Mouse (Mus musculus): Measurements from ENCODE around the gene Zfp652. TPM values are rescaled to one million over a fixed set of nuclear protein-coding genes. Genes with fewer than 3 reads are reported as not detected.

Zfp652 gene
- total RNA-seq, 4 experiments from 2014 or later, result 44.7 to 57.9 (median 51.7) TPM

GRCm38 (mm10) chr11:95809603-95810002, 97.1 kb downstream of the Zfp652 start:
- DNase-seq, result no peak

GRCm38 (mm10) chr11:95810828-95811227, 98.4 kb downstream of the Zfp652 start:
- no peak for DNase-seq

DNA sequence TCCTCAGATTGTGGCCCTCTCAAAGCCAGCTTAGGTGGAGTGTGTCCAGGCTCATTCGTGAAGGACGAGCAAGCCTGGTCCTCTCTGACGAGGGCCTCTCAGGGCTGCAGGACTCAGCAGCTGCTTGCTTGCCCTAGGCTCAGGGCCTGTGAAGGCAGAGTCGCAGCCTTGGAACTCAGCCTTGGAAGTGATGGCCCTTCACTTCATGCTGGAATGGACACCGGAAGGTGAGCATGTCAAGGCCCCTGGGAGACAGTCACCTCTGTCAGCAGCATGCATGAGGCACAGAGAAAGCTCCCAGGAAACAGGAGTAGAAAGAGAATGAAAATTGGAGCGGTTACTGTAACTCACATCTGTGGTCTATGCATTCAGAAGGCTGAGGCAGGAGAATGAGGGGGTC, 99.3 kb downstream of the Zfp652 start:
- DNase-seq, result peak; percentile 62

GRCm38 (mm10) chr11:95812224-95812623, 99.8 kb downstream of the Zfp652 start:
- no peak for DNase-seq

DNA sequence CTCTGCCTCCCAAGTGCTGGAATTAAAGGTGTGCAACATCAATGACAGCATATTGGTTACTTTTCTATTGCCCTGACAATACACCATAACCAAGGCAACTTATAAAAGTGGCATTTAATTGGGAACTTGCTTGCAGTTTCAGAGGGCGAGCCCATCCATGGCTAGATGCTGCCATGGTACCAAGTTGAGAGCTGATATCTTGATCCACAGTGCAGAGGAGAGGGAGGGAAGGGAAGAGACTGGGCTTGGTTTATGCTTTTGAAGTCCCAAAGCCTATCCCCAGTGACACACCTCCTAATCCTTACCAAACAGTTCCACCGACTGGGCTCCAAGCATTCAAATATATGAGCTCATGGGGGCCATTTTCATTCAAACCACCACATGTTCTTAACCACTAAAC, 101.6 kb downstream of the Zfp652 start:
- DNase-seq, result no peak

DNA sequence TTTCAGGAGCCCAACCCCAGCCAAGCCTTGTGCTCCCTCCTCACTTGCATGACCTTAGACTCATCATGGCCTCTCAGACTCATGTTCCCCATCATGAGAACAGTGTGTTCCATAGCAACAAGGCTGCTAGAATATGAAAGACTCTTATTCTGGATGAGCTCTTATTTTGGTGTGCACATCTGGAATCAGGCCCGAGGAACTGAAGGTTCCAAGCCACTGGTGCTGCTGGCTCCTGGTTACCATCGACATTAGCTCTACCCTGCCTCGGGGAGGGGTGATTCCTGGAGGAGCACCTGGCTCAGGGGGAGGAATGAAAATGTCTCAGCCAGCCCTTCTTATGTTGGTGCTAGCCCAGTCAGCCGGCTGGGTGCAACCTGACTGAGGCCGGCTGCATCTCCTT, 102.4 kb downstream of the Zfp652 start:
- DNase-seq, result no peak

- DNase-seq, result no peak
These were observed 102.9 kb downstream of the Zfp652 start for GRCm38 (mm10) chr11:95815412-95815811.

DNA sequence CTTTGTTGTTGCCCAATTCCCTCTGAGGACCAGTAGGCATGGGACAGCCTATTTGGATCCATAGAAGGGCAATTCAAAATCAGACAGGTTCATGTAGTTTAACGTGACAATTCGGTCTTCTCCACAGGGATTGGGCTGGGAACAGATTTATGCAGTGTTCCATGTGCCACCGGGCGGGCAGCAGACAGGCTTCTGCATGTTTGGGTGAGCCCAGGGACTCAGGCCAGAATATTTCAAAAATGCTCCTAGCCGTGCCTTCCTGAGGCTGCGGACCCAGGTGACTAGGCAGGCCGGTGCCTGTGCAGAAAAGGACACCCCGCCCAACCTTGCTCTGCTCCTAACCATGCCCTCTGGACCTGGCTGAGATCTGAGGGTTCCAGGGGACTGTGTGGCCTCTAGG, 106.7 kb downstream of the Zfp652 start:
- DNase-seq, result no peak

DNA sequence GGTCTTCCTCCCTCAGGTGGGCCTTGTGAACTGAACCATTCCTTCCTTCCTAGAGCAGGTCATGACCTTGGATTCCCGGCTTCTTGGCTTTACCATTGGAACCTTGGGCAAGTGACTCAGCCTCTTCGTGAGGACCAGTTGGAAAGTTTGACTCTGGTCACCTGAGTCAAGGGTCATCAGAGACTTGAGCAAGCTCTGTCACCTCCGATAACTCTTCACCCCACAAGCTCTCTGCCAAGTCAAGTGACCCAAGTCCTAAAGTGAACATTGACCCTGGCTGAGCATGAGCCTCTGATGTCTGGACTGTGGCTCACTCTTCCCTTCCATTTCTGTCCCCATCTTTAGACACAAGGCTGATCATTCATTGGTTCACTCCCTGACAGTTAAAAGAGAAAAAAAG, 109.0 kb downstream of the Zfp652 start:
- no peak for DNase-seq

GRCm38 (mm10) chr11:95822437-95822836, 110.0 kb downstream of the Zfp652 start:
- no peak for DNase-seq

GRCm38 (mm10) chr11:95824071-95824876, 111.8 kb downstream of the Zfp652 start, which contains the start of gene Phospho1:
Gene Phospho1, plus strand, starts transcription at chr11:95824499.
- DNase-seq, result peak; percentile 88

DNA sequence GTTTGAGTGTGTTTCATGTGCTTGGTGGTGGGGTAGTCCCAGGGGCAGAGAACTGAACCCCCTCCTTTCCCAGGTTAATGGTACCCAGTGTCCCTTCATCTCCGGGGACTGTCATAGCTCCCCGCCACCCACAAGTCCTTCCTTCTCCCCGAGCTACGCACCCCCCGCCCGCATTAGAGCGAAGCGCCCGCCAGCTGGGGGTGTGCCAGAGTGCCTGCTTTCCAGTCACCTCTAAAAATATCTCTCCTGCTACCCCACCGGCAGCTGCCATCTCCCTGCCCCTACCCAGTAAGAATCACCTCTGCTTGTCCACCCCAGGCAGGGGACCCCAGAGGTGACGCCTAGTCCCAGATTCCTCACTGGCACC, 112.4 kb downstream of the Zfp652 start:
- DNase-seq, result peak; percentile 65

DNA sequence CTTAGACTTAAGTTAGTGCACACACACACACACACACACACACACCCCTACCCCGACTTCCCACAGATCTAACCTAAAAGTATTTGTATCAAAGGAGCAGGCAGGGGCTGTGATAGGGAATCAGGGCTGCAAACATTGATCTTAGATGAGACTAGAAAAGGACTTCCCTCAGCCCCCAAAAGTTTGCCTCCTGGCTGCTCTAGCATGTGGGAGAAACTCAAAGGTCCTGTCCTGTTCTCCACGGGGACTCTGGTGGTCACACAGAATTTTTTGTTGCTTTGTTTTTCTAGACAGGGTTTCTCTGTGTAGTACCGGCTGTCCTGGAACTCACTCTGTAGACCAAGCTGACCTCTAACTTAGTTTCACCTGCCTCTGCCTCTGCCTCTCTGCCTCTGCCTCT, 113.2 kb downstream of the Zfp652 start:
- no peak for DNase-seq

- DNase-seq, result no peak
These were observed 114.1 kb downstream of the Zfp652 start for GRCm38 (mm10) chr11:95826317-95827167.

- DNase-seq, result no peak
These were observed 114.6 kb downstream of the Zfp652 start for GRCm38 (mm10) chr11:95827168-95827447.

- no peak for DNase-seq
These were observed 115.1 kb downstream of the Zfp652 start for GRCm38 (mm10) chr11:95827464-95828085.

DNA sequence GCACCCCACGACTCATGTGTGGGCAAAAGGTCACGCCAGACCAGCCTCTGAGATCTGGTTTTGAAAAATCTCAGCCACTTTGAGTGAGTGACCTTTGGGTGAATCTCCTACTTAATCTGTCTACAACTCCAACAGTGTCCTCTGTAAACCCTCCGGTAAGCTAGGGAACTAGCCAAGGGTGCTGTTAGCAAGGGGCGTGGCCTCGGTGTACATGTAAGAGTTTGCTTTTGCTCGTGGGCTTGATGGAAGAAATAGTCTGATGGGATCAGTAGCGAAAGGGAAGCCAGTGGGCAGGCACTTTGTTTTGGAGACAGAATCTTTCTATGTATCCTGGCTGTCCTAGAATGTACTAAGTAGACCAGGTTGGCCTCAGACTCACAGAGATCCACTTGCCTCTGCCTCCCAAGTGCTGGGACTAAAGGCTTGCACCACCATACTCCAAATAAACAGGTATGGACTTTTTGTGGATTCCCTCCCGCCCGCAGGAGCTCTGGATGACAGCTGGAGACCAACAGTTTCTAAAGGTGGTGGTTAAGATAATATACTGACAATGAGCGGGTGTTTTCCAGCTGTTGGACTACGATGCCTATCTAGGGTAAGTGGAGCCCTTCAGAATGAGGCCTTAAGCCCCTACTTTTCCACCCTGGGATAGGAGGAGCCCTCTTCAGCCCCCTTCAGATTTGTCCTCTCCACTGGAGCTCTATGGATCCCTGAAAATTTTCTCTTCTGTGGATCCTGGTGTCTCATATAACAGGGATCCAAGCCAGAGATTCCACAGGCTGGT, 115.9 kb downstream of the Zfp652 start:
- no peak for DNase-seq

DNA sequence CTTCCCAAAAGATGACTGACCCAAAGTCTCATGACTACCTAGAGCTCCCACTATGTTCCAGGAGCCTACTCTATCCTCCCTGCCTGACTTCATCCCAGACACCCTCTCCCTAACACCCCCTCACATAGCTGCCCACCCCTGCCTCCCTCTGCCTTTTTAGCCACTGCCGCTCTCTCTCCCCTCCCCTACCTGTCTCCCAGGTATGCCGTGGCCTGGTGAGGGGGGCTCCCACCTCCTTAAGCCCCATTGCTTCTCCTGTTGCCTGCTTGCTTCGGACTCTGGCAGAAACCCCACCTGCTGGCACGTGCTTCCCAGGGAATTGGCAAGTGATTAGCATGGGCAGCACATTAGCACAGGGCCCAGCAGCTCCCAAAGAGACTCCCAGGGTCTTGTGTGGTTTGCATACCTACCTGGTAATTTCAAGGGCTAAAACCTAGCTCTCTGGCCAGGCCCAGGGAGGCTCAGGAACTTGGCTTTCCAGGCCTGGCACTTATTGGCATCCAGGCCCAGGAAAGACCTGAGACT, 117.1 kb downstream of the Zfp652 start:
- no peak for DNase-seq

DNA sequence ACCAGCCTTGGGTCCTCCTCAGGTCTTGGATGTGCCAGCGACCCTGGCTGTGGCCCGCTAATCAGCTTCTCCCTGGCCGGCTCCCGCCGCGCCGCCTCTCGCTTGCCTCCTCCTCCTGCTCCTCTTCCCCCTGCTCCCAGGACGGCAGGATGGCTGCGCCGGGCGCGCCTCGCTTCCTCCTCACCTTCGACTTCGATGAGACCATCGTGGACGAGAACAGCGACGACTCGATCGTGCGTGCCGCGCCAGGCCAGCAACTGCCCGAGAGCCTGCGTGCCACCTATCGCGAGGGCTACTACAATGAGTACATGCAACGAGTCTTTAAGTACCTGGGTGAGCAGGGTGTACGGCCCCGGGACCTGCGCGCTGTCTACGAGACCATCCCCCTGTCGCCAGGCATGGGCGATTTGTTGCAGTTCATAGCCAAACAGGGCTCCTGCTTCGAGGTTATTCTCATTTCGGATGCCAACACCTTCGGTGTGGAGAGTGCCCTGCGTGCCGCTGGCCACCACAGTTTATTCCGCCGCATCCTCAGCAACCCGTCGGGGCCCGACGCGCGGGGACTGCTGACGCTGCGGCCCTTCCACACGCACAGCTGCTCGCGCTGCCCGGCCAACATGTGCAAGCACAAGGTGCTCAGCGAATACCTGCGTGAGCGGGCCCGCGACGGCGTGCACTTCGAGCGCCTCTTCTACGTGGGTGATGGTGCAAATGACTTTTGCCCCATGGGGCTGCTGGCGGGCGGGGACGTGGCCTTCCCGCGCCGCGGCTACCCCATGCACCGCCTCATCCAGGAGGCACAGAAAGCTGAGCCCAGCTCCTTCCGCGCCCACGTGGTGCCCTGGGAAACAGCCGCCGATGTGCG, 118.2 kb downstream of the Zfp652 start:
- no peak for DNase-seq

DNA sequence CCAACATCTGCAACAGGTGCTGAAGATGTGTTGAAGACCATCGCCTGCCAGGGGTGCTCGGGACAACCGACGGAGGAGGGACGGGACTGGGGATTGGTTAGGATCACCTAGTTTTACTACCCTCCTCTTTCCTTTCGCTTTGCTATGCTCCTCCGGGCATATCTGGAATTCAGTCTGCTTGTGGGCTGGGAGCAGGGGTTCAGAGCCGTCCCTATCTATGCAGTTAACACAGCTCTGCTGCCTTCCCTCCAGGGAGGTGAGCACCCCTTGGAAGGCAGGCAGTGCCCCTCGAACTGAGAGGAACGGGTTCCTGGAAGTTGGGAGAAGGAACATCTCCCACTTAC, 118.8 kb downstream of the Zfp652 start:
- no peak for DNase-seq

GRCm38 (mm10) chr11:95831641-95832040, 119.2 kb downstream of the Zfp652 start:
- DNase-seq, result no peak

Data from adrenal gland, adult 8-10 months (tissue).